Mouse (Mus musculus) intestine, embryonic 15.5 days (tissue): ENCODE measurements around the gene Nphs1. TPM values are rescaled to one million over a fixed set of nuclear protein-coding genes. Genes with fewer than 3 reads are reported as not detected.

ENCODE experiments used
- ATAC-seq: fragments of 200-750 bp; cut with Nextera tagmentation; 2 replicates; pipeline ENCODE4 v1.8.0; 2017; ENCODE audit warnings: moderate TSS enrichment, moderate library complexity
- H3K27ac ChIP-seq: fragments of 300-500 bp; sonication (generic); 2 replicates; pipeline ENCODE4 v1.5.1; 2015; ENCODE audit warnings: mild to moderate bottlenecking, inconsistent platforms
- H3K27me3 ChIP-seq: fragments of 300-500 bp; sonication (generic); replicated peaks from 2 replicates; pipeline ENCODE4 v1.6.1; 2015; ENCODE audit warnings: inconsistent platforms
- H3K36me3 ChIP-seq: fragments of 300-500 bp; sonication (generic); 2 replicates; pipeline ENCODE4 v1.6.1; 2015; ENCODE audit warnings: inconsistent platforms
- H3K4me1 ChIP-seq: fragments of 300-500 bp; sonication (generic); replicated peaks from 2 replicates; pipeline ENCODE4 v1.6.1; 2015; ENCODE audit warnings: inconsistent platforms
- H3K4me2 ChIP-seq: fragments of 300-500 bp; sonication (generic); replicated peaks from 2 replicates; pipeline ENCODE4 v1.6.1; 2015; ENCODE audit warnings: mild to moderate bottlenecking, inconsistent platforms
- H3K4me3 ChIP-seq: fragments of 300-500 bp; sonication (generic); replicated peaks from 2 replicates; pipeline ENCODE4 v1.5.1; 2015; ENCODE audit warnings: inconsistent platforms
- H3K9ac ChIP-seq: fragments of 300-500 bp; sonication (generic); 2 replicates; pipeline ENCODE4 v1.6.1; 2015; ENCODE audit warnings: inconsistent platforms
- H3K9me3 ChIP-seq: fragments of 300-500 bp; sonication (generic); 2 replicates; pipeline ENCODE4 v1.6.1; 2016; ENCODE audit warnings: inconsistent platforms
- WGBS: fragments of 180-500 bp; shearing (Covaris S2); methylation state at CpG from one replicate; pipeline ENCODE4 v1.1.7; 2015; 5-methylcytosine and 5-hydroxymethylcytosine counted together
- polyA plus RNA-seq: library from polyadenylated mRNA; unstranded; fragments of >200 nt; fragmentation: Nextera tagmentation; extraction: Ambion mirVana; gene quantifications from 2 replicates; pipeline ENCODE4 v1.2.1, GENCODE M21; 2015

The Nphs1 gene
- polyA plus RNA-seq: 1.3 and 3.3 TPM in 2 replicates

- Histone ChIP-seq H3K27me3 (peaks cover 97% of the 10 kb centered on the region), H3K27ac (no peak within 1 kb of the TSS), H3K4me3 (peak within 1 kb of the TSS; percentile 14), H3K36me3 (no peaks in the 10 kb centered on the region), H3K9ac (0 out of 2 replicates have a peak within 1 kb of the TSS, but pooled peaks have one; percentile 5), H3K9me3 (no peaks in the 10 kb centered on the region), H3K4me1 (peaks cover 17% of the 10 kb centered on the region), H3K4me2 (peak within 1 kb of the TSS; percentile 46)
- ATAC-seq: peak; percentile 60
- WGBS: 3% methylated on average over 16 of the region's 16 CpGs
These were observed at the start of gene Nphs1, which contains the start of gene Kirrel2 for GRCm38 (mm10) chr7:30457629-30458330. Gene Nphs1 (plus strand): TSS chr7:30458315. Gene Kirrel2 (minus strand): TSS chr7:30457690.

GRCm38 (mm10) chr7:30408639-30409038, 49.5 kb upstream of the Nphs1 start:
- no peak overlapping the region for H3K27ac ChIP-seq
- WGBS: 86% methylated on average over 3 of the region's 3 CpGs
- H3K9ac ChIP-seq: no peak overlapping the region
- ATAC-seq: no peak
- no peak overlapping the region for H3K4me3 ChIP-seq
- no peaks in the 10 kb centered on the region for H3K4me1 ChIP-seq
- H3K36me3 ChIP-seq: no peaks in the 10 kb centered on the region
- no peaks in the 10 kb centered on the region for H3K27me3 ChIP-seq
- no peak overlapping the region for H3K4me2 ChIP-seq
- H3K9me3 ChIP-seq: no peaks in the 10 kb centered on the region

GRCm38 (mm10) chr7:30409789-30410188, 48.3 kb upstream of the Nphs1 start:
- Histone ChIP-seq H3K4me3 (no peak overlapping the region), H3K4me2 (no peak overlapping the region), H3K9ac (no peak overlapping the region), H3K27ac (no peak overlapping the region), H3K27me3 (no peaks in the 10 kb centered on the region), H3K4me1 (no peaks in the 10 kb centered on the region), H3K36me3 (no peaks in the 10 kb centered on the region), H3K9me3 (no peaks in the 10 kb centered on the region)
- WGBS: 44% methylated on average over 2 of the region's 2 CpGs
- ATAC-seq: no peak

- no peaks in the 10 kb centered on the region for H3K9me3 ChIP-seq
- H3K4me3 ChIP-seq: no peak overlapping the region
- no peaks in the 10 kb centered on the region for H3K36me3 ChIP-seq
- no peak overlapping the region for H3K27ac ChIP-seq
- no peaks in the 10 kb centered on the region for H3K27me3 ChIP-seq
- H3K4me1 ChIP-seq: no peaks in the 10 kb centered on the region
- no peak overlapping the region for H3K9ac ChIP-seq
- no peak overlapping the region for H3K4me2 ChIP-seq
- no peak for ATAC-seq
- WGBS: 72% methylated on average over 3 of the region's 3 CpGs
These were observed 47.1 kb upstream of the Nphs1 start for GRCm38 (mm10) chr7:30411023-30411422.

GRCm38 (mm10) chr7:30412735-30413147, 45.4 kb upstream of the Nphs1 start:
- no peaks in the 10 kb centered on the region for H3K9me3 ChIP-seq
- H3K27ac ChIP-seq: no peak overlapping the region
- no peaks in the 10 kb centered on the region for H3K4me1 ChIP-seq
- 65% methylated on average over 4 of the region's 4 CpGs for WGBS
- H3K4me3 ChIP-seq: no peak overlapping the region
- H3K4me2 ChIP-seq: no peak overlapping the region
- ATAC-seq: no peak
- H3K36me3 ChIP-seq: no peaks in the 10 kb centered on the region
- no peaks in the 10 kb centered on the region for H3K27me3 ChIP-seq
- H3K9ac ChIP-seq: no peak overlapping the region

GRCm38 (mm10) chr7:30413596-30413995, 44.5 kb upstream of the Nphs1 start, which contains the start of gene Tyrobp:
Gene Tyrobp (plus strand): TSS chr7:30413760.
- WGBS: 63% methylated on average over 5 of the region's 5 CpGs
- no peaks in the 10 kb centered on the region for H3K9me3 ChIP-seq
- H3K27ac ChIP-seq: 0 out of 2 replicates have a peak within 1 kb of the TSS, but pooled peaks have one; percentile 3
- no peak for ATAC-seq
- no peak within 1 kb of the TSS for H3K9ac ChIP-seq
- no peaks in the 10 kb centered on the region for H3K36me3 ChIP-seq
- H3K4me3 ChIP-seq: no peak within 1 kb of the TSS
- no peak within 1 kb of the TSS for H3K4me2 ChIP-seq
- no peaks in the 10 kb centered on the region for H3K4me1 ChIP-seq
- H3K27me3 ChIP-seq: no peaks in the 10 kb centered on the region

- Histone ChIP-seq H3K27me3 (no peaks in the 10 kb centered on the region), H3K27ac (no peak overlapping the region), H3K4me1 (peaks cover 6% of the 10 kb centered on the region; the same call in 1 of the 2 replicates), H3K4me2 (no peak overlapping the region), H3K36me3 (no peaks in the 10 kb centered on the region), H3K9me3 (no peaks in the 10 kb centered on the region), H3K9ac (no peak overlapping the region), H3K4me3 (no peak overlapping the region)
- 69% methylated on average over 9 of the region's 9 CpGs for WGBS
- ATAC-seq: no peak
These were observed 40.3 kb upstream of the Nphs1 start for GRCm38 (mm10) chr7:30417856-30418255.

- no peak within 1 kb of the TSS for H3K4me3 ChIP-seq
- ATAC-seq: no peak
- no peaks in the 10 kb centered on the region for H3K36me3 ChIP-seq
- H3K9ac ChIP-seq: no peak within 1 kb of the TSS
- WGBS: 71% methylated on average over 10 of the region's 10 CpGs
- no peaks in the 10 kb centered on the region for H3K27me3 ChIP-seq
- H3K4me1 ChIP-seq: peaks cover 13% of the 10 kb centered on the region; the same call in 1 of the 2 replicates
- no peak within 1 kb of the TSS for H3K4me2 ChIP-seq
- no peak within 1 kb of the TSS for H3K27ac ChIP-seq
- no peaks in the 10 kb centered on the region for H3K9me3 ChIP-seq
These were observed 38.3 kb upstream of the Nphs1 start, which contains the start of gene Hcst for GRCm38 (mm10) chr7:30419561-30420499. Gene Hcst (minus strand): TSS chr7:30419854.

- no peak for ATAC-seq
- 87% methylated on average over 3 of the region's 3 CpGs for WGBS
- peaks cover 13% of the 10 kb centered on the region; the same call in 1 of the 2 replicates for H3K4me1 ChIP-seq
These were observed 37.4 kb upstream of the Nphs1 start for GRCm38 (mm10) chr7:30420673-30421072.

GRCm38 (mm10) chr7:30421175-30421889, 36.8 kb upstream of the Nphs1 start, which contains the start of gene Nfkbid:
Gene Nfkbid (plus strand): TSS chr7:30421732.
- ATAC-seq: peak; percentile 63
- Histone ChIP-seq H3K27me3 (no peaks in the 10 kb centered on the region), H3K4me3 (peak within 1 kb of the TSS; percentile 52), H3K27ac (peak within 1 kb of the TSS; percentile 51), H3K4me2 (peak within 1 kb of the TSS; percentile 87), H3K4me1 (peaks cover 13% of the 10 kb centered on the region; the same call in 1 of the 2 replicates), H3K9me3 (no peaks in the 10 kb centered on the region), H3K36me3 (no peaks in the 10 kb centered on the region; the same call in 1 of the 2 replicates), H3K9ac (peak within 1 kb of the TSS; percentile 53)
- WGBS: 9% methylated on average over 31 of the region's 31 CpGs

More at GRCm38 (mm10) chr7:30420673-30421072, 37.4 kb upstream of the Nphs1 start:
- Histone ChIP-seq H3K4me2 (0 out of 2 replicates have a peak overlapping the region, but pooled peaks have one; percentile 87), H3K9ac (no peak overlapping the region), H3K9me3 (no peaks in the 10 kb centered on the region), H3K27ac (no peak overlapping the region), H3K4me3 (no peak overlapping the region), H3K27me3 (no peaks in the 10 kb centered on the region), H3K36me3 (no peaks in the 10 kb centered on the region)

- peak overlapping the region; percentile 52 for H3K4me3 ChIP-seq
- peak overlapping the region; percentile 53 for H3K9ac ChIP-seq
- WGBS: under 1% methylated on average over 45 of the region's 45 CpGs
- peak overlapping the region; percentile 51 for H3K27ac ChIP-seq
- H3K4me2 ChIP-seq: peak overlapping the region; percentile 87
- peaks cover 3% of the 10 kb centered on the region; the same call in 1 of the 2 replicates for H3K36me3 ChIP-seq
- H3K4me1 ChIP-seq: peaks cover 13% of the 10 kb centered on the region; the same call in 1 of the 2 replicates
- ATAC-seq: peak; percentile 85
- H3K27me3 ChIP-seq: no peaks in the 10 kb centered on the region
- H3K9me3 ChIP-seq: no peaks in the 10 kb centered on the region
These were observed 36.2 kb upstream of the Nphs1 start for GRCm38 (mm10) chr7:30421890-30422435.
